Mouse (Mus musculus) forebrain, embryonic 13.5 days (tissue): ENCODE results near the gene Cdx2. TPM values are rescaled to one million over a fixed set of nuclear protein-coding genes. Genes with fewer than 3 reads are reported as not detected.
A peak's percentile ranks its signal among the peaks of the same experiment; 100 is the strongest.

ENCODE experiments used
- ATAC-seq: fragments of 200-750 bp; cut with Nextera tagmentation; 2 replicates; pipeline ENCODE4 v1.8.0; 2017
- H3K27ac ChIP-seq: fragments of 300-500 bp; sonication (generic); 2 replicates; pipeline ENCODE4 v1.5.1; 2015; ENCODE audit warnings: inconsistent platforms, mild to moderate bottlenecking, moderate library complexity
- H3K27me3 ChIP-seq: fragments of 300-500 bp; sonication (generic); 2 replicates; pipeline ENCODE4 v1.6.1; 2015; ENCODE audit warnings: mild to moderate bottlenecking, inconsistent platforms
- H3K36me3 ChIP-seq: fragments of 300-500 bp; sonication (generic); 2 replicates; pipeline ENCODE4 v1.6.1; 2015; ENCODE audit warnings: mild to moderate bottlenecking, inconsistent platforms; ENCODE audit not compliant: poor library complexity, severe bottlenecking
- H3K4me1 ChIP-seq: fragments of 300-500 bp; sonication (generic); 2 replicates; pipeline ENCODE4 v1.6.1; 2015; ENCODE audit warnings: inconsistent platforms
- H3K4me2 ChIP-seq: fragments of 300-500 bp; sonication (generic); 2 replicates; pipeline ENCODE4 v1.6.1; 2015; ENCODE audit warnings: inconsistent platforms, mild to moderate bottlenecking, moderate library complexity
- H3K4me3 ChIP-seq: fragments of 300-500 bp; sonication (generic); 2 replicates; pipeline ENCODE4 v1.5.1; 2015; ENCODE audit warnings: mild to moderate bottlenecking, inconsistent platforms
- H3K9ac ChIP-seq: fragments of 300-500 bp; sonication (generic); 2 replicates; pipeline ENCODE4 v1.6.1; 2015; ENCODE audit warnings: mild to moderate bottlenecking, inconsistent platforms
- H3K9me3 ChIP-seq: fragments of 300-500 bp; sonication (generic); replicated peaks from 2 replicates; pipeline ENCODE4 v1.6.1; 2016; ENCODE audit warnings: inconsistent platforms
- WGBS: fragments of 180-500 bp; shearing (Covaris S2); methylation state at CpG from one replicate; pipeline ENCODE4 v1.1.7; 2015; 5-methylcytosine and 5-hydroxymethylcytosine counted together
- polyA plus RNA-seq: library from polyadenylated mRNA; unstranded; fragments of >200 nt; fragmentation: Nextera tagmentation; extraction: Ambion mirVana; gene quantifications from 2 replicates; pipeline ENCODE4 v1.2.1, GENCODE M21; 2015

Cdx2 gene
- polyA plus RNA-seq, 1 experiment from 2014 or later: not detected

- under 1% methylated on average over 39 of the region's 39 CpGs for WGBS
- H3K9me3 ChIP-seq: no peaks in the 10 kb centered on the region
- H3K36me3 ChIP-seq: no peaks in the 10 kb centered on the region
- ATAC-seq: no peak
- H3K9ac ChIP-seq: no peak overlapping the region
- no peak overlapping the region for H3K4me3 ChIP-seq
- H3K27me3 ChIP-seq: peaks cover 100% of the 10 kb centered on the region
- no peaks in the 10 kb centered on the region for H3K4me1 ChIP-seq
- no peak overlapping the region for H3K27ac ChIP-seq
- no peak overlapping the region for H3K4me2 ChIP-seq
These were observed 7.8 kb upstream of the Cdx2 start for GRCm38 (mm10) chr5:147314646-147315431.

- ATAC-seq: no peak
- H3K27ac ChIP-seq: no peak overlapping the region
- no peaks in the 10 kb centered on the region for H3K4me1 ChIP-seq
- no peak overlapping the region for H3K4me3 ChIP-seq
- no peak overlapping the region for H3K9ac ChIP-seq
- under 1% methylated on average over 27 of the region's 27 CpGs for WGBS
- H3K9me3 ChIP-seq: no peaks in the 10 kb centered on the region
- H3K27me3 ChIP-seq: peaks cover 100% of the 10 kb centered on the region
- H3K4me2 ChIP-seq: no peak overlapping the region
- no peaks in the 10 kb centered on the region for H3K36me3 ChIP-seq
These were observed 6.0 kb upstream of the Cdx2 start for GRCm38 (mm10) chr5:147312830-147313685.

- Histone ChIP-seq H3K27ac (no peak overlapping the region), H3K27me3 (peaks cover 100% of the 10 kb centered on the region), H3K9me3 (no peaks in the 10 kb centered on the region), H3K4me1 (peaks cover 7% of the 10 kb centered on the region; the same call in 1 of the 2 replicates), H3K4me3 (no peak overlapping the region), H3K4me2 (no peak overlapping the region), H3K36me3 (no peaks in the 10 kb centered on the region), H3K9ac (no peak overlapping the region)
- ATAC-seq: no peak
- WGBS: 0% methylated on average over 2 of the region's 2 CpGs
These were observed 2.7 kb upstream of the Cdx2 start for GRCm38 (mm10) chr5:147309786-147310185.

GRCm38 (mm10) chr5:147308451-147308850 lies 1.4 kb upstream of the Cdx2 start:
- peaks cover 100% of the 10 kb centered on the region for H3K27me3 ChIP-seq
- H3K4me2 ChIP-seq: no peak overlapping the region
- H3K4me1 ChIP-seq: peaks cover 14% of the 10 kb centered on the region; the same call in 1 of the 2 replicates
- no peaks in the 10 kb centered on the region for H3K9me3 ChIP-seq
- WGBS: 4% methylated on average over 9 of the region's 9 CpGs
- H3K36me3 ChIP-seq: no peaks in the 10 kb centered on the region
- no peak overlapping the region for H3K4me3 ChIP-seq
- H3K9ac ChIP-seq: no peak overlapping the region
- no peak for ATAC-seq
- H3K27ac ChIP-seq: no peak overlapping the region

GRCm38 (mm10) chr5:147307398-147307785 lies 322 bp upstream of the Cdx2 start:
- peaks cover 14% of the 10 kb centered on the region; the same call in 1 of the 2 replicates for H3K4me1 ChIP-seq
- ATAC-seq: no peak
- H3K27ac ChIP-seq: no peak overlapping the region
- H3K4me2 ChIP-seq: no peak overlapping the region
- H3K27me3 ChIP-seq: peaks cover 100% of the 10 kb centered on the region
- no peak overlapping the region for H3K4me3 ChIP-seq
- WGBS: 1% methylated on average over 12 of the region's 12 CpGs
- no peak overlapping the region for H3K9ac ChIP-seq
- no peaks in the 10 kb centered on the region for H3K9me3 ChIP-seq
- H3K36me3 ChIP-seq: no peaks in the 10 kb centered on the region

GRCm38 (mm10) chr5:147305856-147306637 lies 1.0 kb downstream of the Cdx2 start:
- H3K4me1 ChIP-seq: peaks cover 14% of the 10 kb centered on the region; the same call in 1 of the 2 replicates
- under 1% methylated on average over 58 of the region's 58 CpGs for WGBS
- no peaks in the 10 kb centered on the region for H3K9me3 ChIP-seq
- no peak overlapping the region for H3K27ac ChIP-seq
- no peaks in the 10 kb centered on the region for H3K36me3 ChIP-seq
- peaks cover 100% of the 10 kb centered on the region for H3K27me3 ChIP-seq
- no peak for ATAC-seq
- H3K4me2 ChIP-seq: no peak overlapping the region; the same call in 1 of the 2 replicates
- no peak overlapping the region for H3K9ac ChIP-seq
- H3K4me3 ChIP-seq: peak overlapping the region; percentile 12; the same call in 1 of the 2 replicates

- 2% methylated on average over 16 of the region's 16 CpGs for WGBS
- Histone ChIP-seq H3K9ac (no peak overlapping the region), H3K4me2 (no peak overlapping the region), H3K27me3 (peaks cover 100% of the 10 kb centered on the region), H3K4me3 (no peak overlapping the region), H3K4me1 (peaks cover 14% of the 10 kb centered on the region; the same call in 1 of the 2 replicates), H3K9me3 (no peaks in the 10 kb centered on the region), H3K27ac (no peak overlapping the region), H3K36me3 (no peaks in the 10 kb centered on the region)
- no peak for ATAC-seq
These were observed 1.9 kb downstream of the Cdx2 start for GRCm38 (mm10) chr5:147305166-147305565.

GRCm38 (mm10) chr5:147304276-147305155 lies 2.6 kb downstream of the Cdx2 start:
- Histone ChIP-seq H3K36me3 (no peaks in the 10 kb centered on the region), H3K9ac (no peak overlapping the region), H3K27me3 (peaks cover 100% of the 10 kb centered on the region), H3K4me1 (peaks cover 18% of the 10 kb centered on the region), H3K9me3 (no peaks in the 10 kb centered on the region), H3K4me2 (no peak overlapping the region), H3K27ac (no peak overlapping the region), H3K4me3 (no peak overlapping the region)
- under 1% methylated on average over 54 of the region's 54 CpGs for WGBS
- no peak for ATAC-seq

- no peak overlapping the region for H3K4me3 ChIP-seq
- H3K9me3 ChIP-seq: no peaks in the 10 kb centered on the region
- H3K27ac ChIP-seq: no peak overlapping the region
- peaks cover 19% of the 10 kb centered on the region for H3K4me1 ChIP-seq
- 2% methylated on average over 13 of the region's 13 CpGs for WGBS
- no peak for ATAC-seq
- H3K27me3 ChIP-seq: peaks cover 100% of the 10 kb centered on the region
- no peak overlapping the region for H3K9ac ChIP-seq
- H3K4me2 ChIP-seq: no peak overlapping the region
- no peaks in the 10 kb centered on the region for H3K36me3 ChIP-seq
These were observed 4.2 kb downstream of the Cdx2 start for GRCm38 (mm10) chr5:147302746-147303400.

- H3K9ac ChIP-seq: no peak overlapping the region
- no peaks in the 10 kb centered on the region for H3K9me3 ChIP-seq
- no peak overlapping the region for H3K27ac ChIP-seq
- H3K27me3 ChIP-seq: peaks cover 100% of the 10 kb centered on the region
- 2% methylated on average over 8 of the region's 8 CpGs for WGBS
- H3K36me3 ChIP-seq: no peaks in the 10 kb centered on the region
- peaks cover 19% of the 10 kb centered on the region for H3K4me1 ChIP-seq
- no peak for ATAC-seq
- H3K4me2 ChIP-seq: no peak overlapping the region
- no peak overlapping the region for H3K4me3 ChIP-seq
These were observed 4.9 kb downstream of the Cdx2 start for GRCm38 (mm10) chr5:147302141-147302540.

- H3K9ac ChIP-seq: no peak overlapping the region
- 2% methylated on average over 10 of the region's 10 CpGs for WGBS
These were observed 5.3 kb downstream of the Cdx2 start for GRCm38 (mm10) chr5:147301781-147302070.

More at GRCm38 (mm10) chr5:147301781-147302070, 5.3 kb downstream of the Cdx2 start:
- Histone ChIP-seq H3K4me1 (peaks cover 18% of the 10 kb centered on the region), H3K27me3 (peaks cover 100% of the 10 kb centered on the region), H3K4me2 (no peak overlapping the region), H3K27ac (no peak overlapping the region), H3K4me3 (no peak overlapping the region), H3K9me3 (no peaks in the 10 kb centered on the region), H3K36me3 (no peaks in the 10 kb centered on the region)
- ATAC-seq: no peak
